Mouse (Mus musculus): ENCODE measurements around the gene Hoxd11.

DNA sequence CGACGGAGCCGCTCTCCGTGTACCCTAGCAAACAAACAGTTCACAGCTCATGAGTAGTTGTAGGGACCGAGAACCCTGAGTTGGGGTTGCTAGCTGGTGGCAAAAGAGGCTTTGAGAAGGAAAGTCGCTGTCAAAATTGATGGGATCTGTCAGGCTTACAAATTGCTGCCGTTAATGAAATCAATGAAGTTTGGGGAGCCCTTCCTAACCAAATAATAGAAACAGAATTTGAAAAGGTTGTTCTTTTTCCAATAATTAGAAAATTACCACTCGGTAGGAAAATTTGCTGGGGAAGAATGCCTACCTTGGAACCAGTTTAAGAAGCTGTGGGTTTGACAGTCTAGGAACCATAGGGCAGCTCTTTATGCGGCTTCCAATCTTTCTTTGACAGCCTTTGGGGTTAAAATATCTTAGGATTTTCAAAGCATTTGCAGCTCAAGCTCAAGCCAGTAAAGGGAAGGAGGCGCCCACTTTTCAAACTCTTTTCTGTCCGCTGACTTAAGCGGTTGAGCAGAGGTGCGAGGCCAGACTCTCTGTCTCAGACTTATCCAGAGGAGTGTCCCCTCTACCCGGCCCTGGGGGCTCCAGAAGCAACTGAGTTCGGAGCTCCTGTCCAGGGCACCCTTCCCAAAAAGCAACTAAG lies 21.2 kb upstream of the Hoxd11 start:
- no peak for TF ChIP-seq CTCF (IDR thresholded peaks at IDR 0.05; ENCODE audit: control insufficient read depth, insufficient read depth, insufficient replicate concordance, low read depth, low read length)
- TF ChIP-seq POLR2A (IDR thresholded peaks at IDR 0.05; ENCODE audit: control insufficient read depth, low read depth, low read length): no peak
